Mouse (Mus musculus) mesoderm, embryonic 11.5 days (tissue): ENCODE measurements around the gene Tle3.

ENCODE experiments used
- DNase-seq: peaks from one replicate; pipeline ENCODE4 v3.0.0-alpha.2; 2012; ENCODE audit warnings: low read depth, low spot score

Tle3 gene

GRCm38 (mm10) chr9:61396474-61396873, 24.3 kb downstream of the Tle3 start:
- DNase-seq: peak; percentile 55

GRCm38 (mm10) chr9:61397130-61397529, 25.0 kb downstream of the Tle3 start:
- no peak for DNase-seq

- DNase-seq: no peak
Observed at GRCm38 (mm10) chr9:61398160-61398559, 26.0 kb downstream of the Tle3 start.

- DNase-seq: no peak
Observed at GRCm38 (mm10) chr9:61400132-61400531, 28.0 kb downstream of the Tle3 start.

- no peak for DNase-seq
Observed at GRCm38 (mm10) chr9:61401664-61402063, 29.5 kb downstream of the Tle3 start.

GRCm38 (mm10) chr9:61402268-61402667, 30.1 kb downstream of the Tle3 start:
- DNase-seq: no peak

- DNase-seq: no peak
Observed at GRCm38 (mm10) chr9:61402716-61403115, 30.6 kb downstream of the Tle3 start.

- DNase-seq: no peak
Observed at GRCm38 (mm10) chr9:61403866-61404614, 31.9 kb downstream of the Tle3 start.

GRCm38 (mm10) chr9:61404615-61404980, 32.4 kb downstream of the Tle3 start:
- no peak for DNase-seq

GRCm38 (mm10) chr9:61404998-61405621, 32.9 kb downstream of the Tle3 start:
- peak; percentile 90 for DNase-seq

GRCm38 (mm10) chr9:61406343-61406742, 34.2 kb downstream of the Tle3 start:
- DNase-seq: no peak

GRCm38 (mm10) chr9:61409046-61409445, 36.9 kb downstream of the Tle3 start:
- DNase-seq: no peak

- DNase-seq: no peak
Observed at GRCm38 (mm10) chr9:61413665-61414456, 41.7 kb downstream of the Tle3 start.

- no peak for DNase-seq
Observed at GRCm38 (mm10) chr9:61416571-61416970, 44.4 kb downstream of the Tle3 start.

- no peak for DNase-seq
Observed at GRCm38 (mm10) chr9:61421626-61422025, 49.5 kb downstream of the Tle3 start.

GRCm38 (mm10) chr9:61424245-61424644, 52.1 kb downstream of the Tle3 start:
- no peak for DNase-seq

GRCm38 (mm10) chr9:61426493-61426892, 54.3 kb downstream of the Tle3 start:
- no peak for DNase-seq

GRCm38 (mm10) chr9:61427051-61427450, 54.9 kb downstream of the Tle3 start:
- no peak for DNase-seq

GRCm38 (mm10) chr9:61427901-61428300, 55.7 kb downstream of the Tle3 start:
- no peak for DNase-seq

- no peak for DNase-seq
Observed at GRCm38 (mm10) chr9:61431830-61432229, 59.7 kb downstream of the Tle3 start.

GRCm38 (mm10) chr9:61433206-61433605, 61.0 kb downstream of the Tle3 start:
- DNase-seq: no peak

GRCm38 (mm10) chr9:61434062-61434461, 61.9 kb downstream of the Tle3 start:
- peak; percentile 62 for DNase-seq
